Mouse (Mus musculus) MEL (cell line): ENCODE results near the gene Tmem50a. TPM values are rescaled to one million over a fixed set of nuclear protein-coding genes. Genes with fewer than 3 reads are reported as not detected.

Experiments
- DNase-seq: peaks from one replicate; pipeline ENCODE4 v3.0.0; 2011; ENCODE audit warnings: low read depth, low spot score
- H3K27ac ChIP-seq: 2 replicates; pipeline ENCODE4 v1.5.1; 2012; ENCODE audit warnings: low read depth, mild to moderate bottlenecking, control low read depth, low read length, moderate library complexity; ENCODE audit not compliant: control insufficient read depth
- H3K27me3 ChIP-seq, 2 experiments: fragments of 150-350 bp in 1 of 2; sonication (generic) in 1 of 2; 2 replicates each; pipeline ENCODE4 v1.6.1; 2012; ENCODE audit warnings: low read length in 2 of 2, mild to moderate bottlenecking in 2 of 2, improper control_type of control experiment in 1 of 2, moderate library complexity in 1 of 2; ENCODE audit not compliant: insufficient read depth in 2 of 2, control insufficient read depth in 1 of 2
- H3K36me3 ChIP-seq, 2 experiments: 2 replicates each; pipeline ENCODE4 v1.6.1; 2012 to 2014; ENCODE audit warnings: low read length in 2 of 2, improper control_type of control experiment in 1 of 2, inconsistent platforms in 1 of 2, mild to moderate bottlenecking in 1 of 2; ENCODE audit not compliant: insufficient read depth in 2 of 2, control insufficient read depth in 1 of 2
- H3K4me1 ChIP-seq, 2 experiments: fragments of 150-350 bp in 1 of 2; sonication (generic) in 1 of 2; 2 replicates each; pipeline ENCODE4 v1.6.1; 2012; ENCODE audit warnings: low read length in 2 of 2, improper control_type of control experiment in 1 of 2, mild to moderate bottlenecking in 1 of 2; ENCODE audit not compliant: insufficient read depth in 2 of 2, control insufficient read depth in 1 of 2
- H3K4me3 ChIP-seq, 2 experiments: fragments of 150-350 bp in 1 of 2; sonication (generic) in 1 of 2; 2 replicates each; pipeline ENCODE4 v1.5.1; 2012; ENCODE audit warnings: low read depth in 2 of 2, low read length in 2 of 2, mild to moderate bottlenecking in 2 of 2, moderate library complexity in 2 of 2, control low read depth in 1 of 2, improper control_type of control experiment in 1 of 2; ENCODE audit not compliant: control insufficient read depth in 1 of 2, insufficient read depth in 1 of 2
- H3K79me2 ChIP-seq: 2 replicates; pipeline ENCODE4 v1.6.1; 2012; ENCODE audit warnings: mild to moderate bottlenecking, low read length, moderate library complexity; ENCODE audit not compliant: control insufficient read depth, poor library complexity, insufficient read depth
- H3K9ac ChIP-seq: 2 replicates; pipeline ENCODE4 v1.6.1; 2012; ENCODE audit warnings: low read depth, mild to moderate bottlenecking, control low read depth, low read length, moderate library complexity; ENCODE audit not compliant: control insufficient read depth, poor library complexity, severe bottlenecking
- H3K9me3 ChIP-seq: fragments of 150-350 bp; sonication (generic); replicated peaks from 2 replicates; pipeline ENCODE4 v1.6.1; 2012; ENCODE audit warnings: mild to moderate bottlenecking, low read length, improper control_type of control experiment, moderate library complexity; ENCODE audit not compliant: insufficient read depth
- BHLHE40 ChIP-seq: IDR thresholded peaks from 2 replicates; pipeline ENCODE4 v1.6.1; 2012; ENCODE audit warnings: low read depth, mild to moderate bottlenecking, inconsistent platforms, low read length, improper control_type of control experiment, borderline replicate concordance
- CHD1 ChIP-seq: IDR thresholded peaks from 2 replicates; pipeline ENCODE4 v1.6.1; 2012; ENCODE audit warnings: low read depth, mild to moderate bottlenecking, inconsistent platforms, low read length, improper control_type of control experiment
- CHD2 ChIP-seq: IDR thresholded peaks from 2 replicates; pipeline ENCODE4 v1.6.1; 2011; ENCODE audit warnings: low read length, improper control_type of control experiment
- CTCF ChIP-seq, 3 experiments: IDR thresholded peaks in 2 of 3; conservative IDR thresholded peaks in 1 of 3; 2 replicates each; pipeline ENCODE4 v1.5.1; 2011 to 2012; ENCODE audit warnings: low read length in 3 of 3, low read depth in 2 of 3, mild to moderate bottlenecking in 2 of 3, improper control_type of control experiment in 1 of 3, inconsistent platforms in 1 of 3, mixed read lengths in 1 of 3, moderate library complexity in 1 of 3; ENCODE audit not compliant: control insufficient read depth in 1 of 3, insufficient read depth in 1 of 3, poor library complexity in 1 of 3, severe bottlenecking in 1 of 3
- EP300 ChIP-seq, 2 experiments: IDR thresholded peaks; 2 replicates each; pipeline ENCODE4 v1.6.1; 2011; ENCODE audit warnings: improper control_type of control experiment in 2 of 2, low read length in 2 of 2, low read depth in 1 of 2, mild to moderate bottlenecking in 1 of 2
- ETS1 ChIP-seq: IDR thresholded peaks from 2 replicates; pipeline ENCODE4 v1.6.1; 2012; ENCODE audit warnings: low read depth, mild to moderate bottlenecking, inconsistent platforms, low read length, improper control_type of control experiment, moderate library complexity
- GATA1 ChIP-seq: IDR thresholded peaks from 2 replicates; pipeline ENCODE4 v1.6.1; 2011; ENCODE audit warnings: low read depth, low read length, improper control_type of control experiment
- HCFC1 ChIP-seq: IDR thresholded peaks from 2 replicates; pipeline ENCODE4 v1.6.1; 2012; ENCODE audit warnings: low read depth, mild to moderate bottlenecking, inconsistent platforms, low read length, improper control_type of control experiment, moderate library complexity
- JUND ChIP-seq: IDR thresholded peaks from 2 replicates; pipeline ENCODE4 v1.6.1; 2011; ENCODE audit warnings: low read depth, mild to moderate bottlenecking, improper control_type of control experiment, low read length
- KAT2A ChIP-seq: conservative IDR thresholded peaks from 2 replicates; pipeline ENCODE4 v1.6.1; 2012; ENCODE audit warnings: low read depth, low read length, improper control_type of control experiment, inconsistent platforms
- MAFK ChIP-seq: IDR thresholded peaks from 2 replicates; pipeline ENCODE4 v1.6.1; 2011; ENCODE audit warnings: low read depth, mild to moderate bottlenecking, low read length, improper control_type of control experiment, borderline replicate concordance
- MAX ChIP-seq: IDR thresholded peaks from 2 replicates; pipeline ENCODE4 v1.6.1; 2011; ENCODE audit warnings: low read length, improper control_type of control experiment
- MAZ ChIP-seq: IDR thresholded peaks from 2 replicates; pipeline ENCODE4 v1.6.1; 2012; ENCODE audit warnings: low read depth, mild to moderate bottlenecking, inconsistent platforms, low read length, improper control_type of control experiment
- MEF2A ChIP-seq: IDR thresholded peaks from 2 replicates; pipeline ENCODE4 v1.6.1; 2014; ENCODE audit warnings: low read depth, mild to moderate bottlenecking, inconsistent platforms, low read length, improper control_type of control experiment; ENCODE audit not compliant: poor library complexity, insufficient replicate concordance, severe bottlenecking; ENCODE audit errors: extremely low read depth
- MYB ChIP-seq: IDR thresholded peaks from 2 replicates; pipeline ENCODE4 v1.6.1; 2011; ENCODE audit warnings: mild to moderate bottlenecking, low read depth, low read length, improper control_type of control experiment
- RAD21 ChIP-seq: IDR thresholded peaks from 2 replicates; pipeline ENCODE4 v1.6.1; 2011; ENCODE audit warnings: mild to moderate bottlenecking, low read depth, low read length, improper control_type of control experiment
- SIN3A ChIP-seq: IDR thresholded peaks from 2 replicates; pipeline ENCODE4 v1.6.1; 2012; ENCODE audit warnings: low read length, improper control_type of control experiment, inconsistent platforms
- SMC3 ChIP-seq: IDR thresholded peaks from 2 replicates; pipeline ENCODE4 v1.6.1; 2011; ENCODE audit warnings: low read depth, low read length, improper control_type of control experiment
- TAL1 ChIP-seq: IDR thresholded peaks from 2 replicates; pipeline ENCODE4 v1.6.1; 2012; ENCODE audit warnings: mild to moderate bottlenecking, inconsistent platforms, low read length, moderate library complexity, mixed read lengths
- TBP ChIP-seq: IDR thresholded peaks from 2 replicates; pipeline ENCODE4 v1.8.0; 2011; ENCODE audit warnings: low read depth, low read length, improper control_type of control experiment
- TCF12 ChIP-seq: IDR thresholded peaks from 2 replicates; pipeline ENCODE4 v1.6.1; 2014; ENCODE audit warnings: low read depth, mild to moderate bottlenecking, inconsistent platforms, low read length, improper control_type of control experiment, moderate library complexity
- USF1 ChIP-seq: IDR thresholded peaks from 2 replicates; pipeline ENCODE4 v1.6.1; 2014; ENCODE audit warnings: low read depth, mild to moderate bottlenecking, inconsistent platforms, low read length, improper control_type of control experiment, moderate library complexity
- ZC3H11A ChIP-seq: IDR thresholded peaks from 2 replicates; pipeline ENCODE4 v1.6.1; 2012; ENCODE audit warnings: low read depth, mild to moderate bottlenecking, inconsistent platforms, low read length, improper control_type of control experiment
- ZNF384 ChIP-seq: IDR thresholded peaks from 2 replicates; pipeline ENCODE4 v1.6.1; 2012; ENCODE audit warnings: low read depth, mild to moderate bottlenecking, inconsistent platforms, low read length, improper control_type of control experiment
- polyA plus RNA-seq, 2 experiments: library from polyadenylated mRNA; stranded (reverse) in 1 of 2; unstranded in 1 of 2; fragments of >175 nt in 1 of 2; fragments of >200 nt in 1 of 2; gene quantifications; 2 replicates each; pipeline versions ENCODE4 v1.2.1 to v1.2.4; 2012; ENCODE audit warnings: low replicate concordance in 2 of 2, low read depth in 1 of 2; ENCODE audit not compliant: insufficient read length in 2 of 2, insufficient read depth in 1 of 2, missing spikeins in 1 of 2
- total RNA-seq: library from RNA; depleted of rRNA; stranded (reverse); fragments of 300-350 nt; gene quantifications from 2 replicates; pipeline ENCODE4 v1.2.3, GENCODE M21; 2012

Tmem50a gene
- total and polyA plus RNA-seq, 3 experiments = 58.5 to 115 TPM; not detected in 1

GRCm38 (mm10) chr4:134883266-134883665 is 31.6 kb downstream of the Tmem50a start:
- H3K4me1 ChIP-seq = no peaks in the 10 kb centered on the region
- no peaks in the 10 kb centered on the region for H3K79me2 ChIP-seq
- H3K27me3 ChIP-seq = no peaks in the 10 kb centered on the region
- DNase-seq = peak; percentile 71
- H3K27ac ChIP-seq = no peak overlapping the region
- TF ChIP-seq ETS1 (no peak), MYB (no peak), GATA1 (no peak), RAD21 (peak; percentile 60), CHD2 (no peak), KAT2A (no peak), ZNF384 (no peak), TBP (no peak), CTCF (IDR thresholded peaks at IDR 0.05 in 2 of 3, conservative IDR thresholded peaks at IDR 0.05 in 1 of 3; ENCODE audit: control insufficient read depth in 1 of 3, insufficient read depth in 1 of 3, low read depth in 2 of 3, low read length in 3 of 3, poor library complexity in 1 of 3, severe bottlenecking in 1 of 3) (peak; percentile 79 to 89 (median 85)), CHD1 (no peak), MAFK (no peak), SMC3 (peak; percentile 88), ZC3H11A (peak; percentile 66), MAZ (0 out of 2 replicates have a peak, but pooled peaks have one; percentile 38), MAX (no peak), SIN3A (peak; percentile 40; the same call in 1 of the 2 replicates), TAL1 (no peak), BHLHE40 (no peak), MEF2A (no peak), HCFC1 (no peak), TCF12 (no peak), USF1 (no peak), EP300 (IDR thresholded peaks at IDR 0.05; ENCODE audit: low read depth in 1 of 2, low read length in 2 of 2) (no peak), JUND (no peak)
- H3K9ac ChIP-seq = no peak overlapping the region
- no peaks in the 10 kb centered on the region for H3K36me3 ChIP-seq
- no peaks in the 10 kb centered on the region for H3K9me3 ChIP-seq
- no peak overlapping the region for H3K4me3 ChIP-seq
